Mouse (Mus musculus) lung, adult 2 months (tissue): ENCODE measurements around the gene Ncoa7. TPM values are rescaled to one million over a fixed set of nuclear protein-coding genes. Genes with fewer than 3 reads are reported as not detected.

ENCODE experiments used
- DNase-seq: peaks from one replicate; pipeline ENCODE4 v3.0.0; 2022
- H3K4me1 ChIP-seq: fragments of 200-500 bp; 2 replicates; pipeline ENCODE4 v1.6.1; 2011; ENCODE audit warnings: low read length; ENCODE audit not compliant: control insufficient read depth, insufficient read depth
- H3K4me3 ChIP-seq: fragments of 200-500 bp; replicated peaks from 2 replicates; pipeline ENCODE3; 2011; ENCODE audit warnings: low read depth, mild to moderate bottlenecking, control low read depth, low read length; ENCODE audit errors: extremely low read depth
- CTCF ChIP-seq: fragments of 200-500 bp; IDR thresholded peaks from 2 replicates; pipeline ENCODE4 v1.5.1; 2011; ENCODE audit warnings: mild to moderate bottlenecking, low read length, control low read depth; ENCODE audit not compliant: insufficient read depth
- POLR2A ChIP-seq: fragments of 200-500 bp; IDR thresholded peaks from 2 replicates; pipeline ENCODE4 v1.6.1; 2011; ENCODE audit warnings: low read depth, mild to moderate bottlenecking, control low read depth, low read length, borderline replicate concordance; ENCODE audit errors: extremely low read depth
- WGBS: fragments of 180-500 bp; shearing (Covaris S2); methylation state at CpG from one replicate; pipeline ENCODE4 v1.1.7; 2018; 5-methylcytosine and 5-hydroxymethylcytosine counted together
- polyA plus RNA-seq: library from polyadenylated mRNA; depleted of rRNA; stranded (reverse); fragments of >200 nt; gene quantifications from 2 replicates; pipeline ENCODE4 v1.2.3, GENCODE M21; 2012

Gene Ncoa7
- polyA plus RNA-seq, 1 experiment: 4.6 TPM

DNA sequence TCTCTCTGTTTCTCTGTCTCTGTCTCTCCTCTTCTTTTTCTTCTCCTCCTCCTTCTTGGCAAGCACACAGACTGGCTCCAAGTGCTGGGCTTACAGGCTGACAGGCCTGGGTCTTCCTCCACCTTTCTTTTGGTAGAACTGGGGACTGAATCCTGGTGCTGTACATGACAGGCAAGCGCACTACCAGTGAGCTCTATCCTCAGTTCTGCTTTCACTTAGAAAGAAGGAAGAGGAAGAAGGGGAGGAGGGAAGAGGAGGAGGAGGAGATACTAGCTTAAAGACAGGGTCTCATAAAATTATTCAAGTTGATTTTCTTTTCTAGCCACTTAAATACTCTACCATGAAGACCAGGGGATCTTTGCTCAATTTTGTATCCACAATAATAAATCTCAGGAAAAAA lies 80.1 kb downstream of the Ncoa7 start:
- TF ChIP-seq POLR2A (no peak), CTCF (no peak)
- no peak for DNase-seq
- WGBS: 100% methylated on average over 1 of the region's 1 CpGs
- Histone ChIP-seq H3K4me1 (no peaks in the 10 kb centered on the region), H3K4me3 (no peak overlapping the region)

DNA sequence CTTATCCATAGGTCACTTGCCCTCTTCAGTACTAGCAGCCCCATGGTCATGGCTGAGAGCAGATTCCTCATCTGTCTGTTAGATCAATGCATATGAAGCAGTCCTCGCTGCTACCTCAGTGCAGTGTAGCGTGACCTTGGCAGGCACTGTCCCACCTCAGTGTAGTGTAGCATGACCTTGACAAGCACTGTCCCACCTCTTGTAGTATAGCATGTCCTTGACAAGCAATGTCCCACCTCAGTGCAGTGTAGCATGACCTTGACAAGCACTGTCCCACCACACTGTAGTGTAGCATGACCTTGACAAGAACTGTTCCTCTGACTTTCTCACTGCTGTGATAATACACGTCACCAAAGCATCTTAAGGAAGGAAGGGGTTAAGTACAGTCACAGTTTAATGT lies 82.6 kb downstream of the Ncoa7 start:
- Histone ChIP-seq H3K4me1 (no peaks in the 10 kb centered on the region), H3K4me3 (no peak overlapping the region)
- 87% methylated on average over 3 of the region's 3 CpGs for WGBS
- TF ChIP-seq POLR2A (no peak), CTCF (no peak)
- no peak for DNase-seq

DNA sequence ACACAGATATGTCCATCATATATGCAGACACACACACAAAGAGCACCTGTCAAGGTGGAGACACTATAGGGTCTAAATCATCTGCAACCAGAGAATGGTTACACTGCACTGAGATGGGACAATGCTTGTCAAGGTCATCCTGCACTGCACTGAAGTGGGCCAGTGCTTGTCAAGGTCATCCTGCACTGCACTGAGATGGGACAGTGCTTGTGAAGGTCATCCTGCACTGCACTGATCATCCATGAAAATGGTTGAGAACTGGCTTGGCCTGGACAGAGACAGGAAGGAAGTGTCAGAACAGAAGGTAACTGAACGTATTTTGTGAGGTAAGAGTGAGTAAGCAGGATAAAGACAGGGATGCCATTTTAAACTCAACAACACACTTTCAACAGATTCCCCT lies 83.2 kb downstream of the Ncoa7 start:
- TF ChIP-seq CTCF: no peak
- no peak for TF ChIP-seq POLR2A
- DNase-seq: no peak
- no peak overlapping the region for H3K4me3 ChIP-seq
- WGBS: 56% methylated on average over 1 of the region's 1 CpGs
- H3K4me1 ChIP-seq: no peaks in the 10 kb centered on the region

- TF ChIP-seq POLR2A: no peak
- TF ChIP-seq CTCF: 0 out of 2 replicates have a peak, but pooled peaks have one; percentile 21
- Histone ChIP-seq H3K4me1 (no peaks in the 10 kb centered on the region), H3K4me3 (peak overlapping the region; percentile 17)
- DNase-seq: peak; percentile 21
- 17% methylated on average over 4 of the region's 4 CpGs for WGBS
Measured at GRCm38 (mm10) chr10:30718703-30719340, 84.3 kb downstream of the Ncoa7 start.

DNA sequence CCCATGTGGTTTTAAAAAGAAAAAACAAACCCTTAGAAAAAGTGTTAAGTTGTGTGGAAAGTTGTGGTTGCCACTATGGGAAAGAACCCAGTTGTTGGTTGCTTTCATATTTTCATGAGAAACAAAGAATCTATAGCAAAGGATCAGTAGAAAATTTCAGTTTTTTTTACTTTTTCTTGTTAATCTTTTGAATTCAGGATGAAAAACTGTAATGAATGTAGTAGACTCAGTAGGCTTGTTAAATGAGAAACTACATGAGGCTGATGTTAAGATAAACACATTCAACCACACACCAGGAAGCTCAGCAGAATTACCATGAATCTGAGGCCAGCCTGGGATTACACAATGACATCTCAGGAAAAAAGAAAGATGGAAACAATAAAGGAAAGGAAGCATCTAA lies 87.0 kb downstream of the Ncoa7 start:
- H3K4me1 ChIP-seq: no peaks in the 10 kb centered on the region
- no peak overlapping the region for H3K4me3 ChIP-seq
- TF ChIP-seq CTCF (no peak), POLR2A (no peak)
- no peak for DNase-seq

DNA sequence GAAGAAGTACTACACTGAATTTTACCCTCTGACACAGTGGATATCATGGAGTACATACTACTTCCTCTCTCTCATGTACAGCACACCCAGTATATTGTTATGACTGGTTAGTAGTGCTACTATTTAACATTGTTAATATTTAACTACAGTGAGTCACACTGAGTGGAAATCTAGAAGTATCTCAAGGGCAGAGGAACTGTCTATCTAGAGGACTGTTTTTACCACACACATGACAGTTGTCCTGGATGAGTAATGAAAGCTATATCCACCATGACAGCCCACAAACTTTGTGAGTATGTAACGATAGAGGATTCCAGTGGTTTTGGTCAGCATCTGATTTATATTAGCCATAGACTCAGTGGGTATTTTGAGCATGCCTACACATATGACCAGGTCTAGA lies 90.6 kb downstream of the Ncoa7 start:
- Histone ChIP-seq H3K4me1 (no peaks in the 10 kb centered on the region; the same call in 1 of the 2 replicates), H3K4me3 (no peak overlapping the region)
- 82% methylated on average over 1 of the region's 1 CpGs for WGBS
- no peak for DNase-seq
- no peak for TF ChIP-seq CTCF
- TF ChIP-seq POLR2A: no peak

- TF ChIP-seq CTCF (no peak), POLR2A (no peak)
- whole genome bisulfite sequencing: 80% methylated on average over 7 of the region's 7 CpGs
- no peaks in the 10 kb centered on the region; the same call in 1 of the 2 replicates for H3K4me1 ChIP-seq
- no peak overlapping the region for H3K4me3 ChIP-seq
- DNase-seq: no peak
Measured at GRCm38 (mm10) chr10:30709846-30710403, 93.2 kb downstream of the Ncoa7 start.

- WGBS: 76% methylated on average over 5 of the region's 5 CpGs
- no peak for DNase-seq
- no peak overlapping the region for H3K4me3 ChIP-seq
- H3K4me1 ChIP-seq: no peaks in the 10 kb centered on the region; the same call in 1 of the 2 replicates
- TF ChIP-seq CTCF (no peak), POLR2A (no peak)
Measured at GRCm38 (mm10) chr10:30708039-30708438, 95.1 kb downstream of the Ncoa7 start.

GRCm38 (mm10) chr10:30702663-30703062 lies 100.5 kb downstream of the Ncoa7 start:
- Histone ChIP-seq H3K4me1 (no peaks in the 10 kb centered on the region), H3K4me3 (no peak overlapping the region)
- no peak for DNase-seq
- WGBS: 89% methylated on average over 1 of the region's 1 CpGs
- TF ChIP-seq CTCF (no peak), POLR2A (no peak)

- H3K4me3 ChIP-seq: no peak overlapping the region
- WGBS: 90% methylated on average over 3 of the region's 3 CpGs
- no peaks in the 10 kb centered on the region for H3K4me1 ChIP-seq
- no peak for DNase-seq
- TF ChIP-seq CTCF (no peak), POLR2A (no peak)
Measured at GRCm38 (mm10) chr10:30686862-30687261, 116.3 kb downstream of the Ncoa7 start.

GRCm38 (mm10) chr10:30683449-30683848 lies 119.7 kb downstream of the Ncoa7 start:
- TF ChIP-seq CTCF (no peak), POLR2A (no peak)
- DNase-seq: no peak
- no peak overlapping the region for H3K4me3 ChIP-seq
- 81% methylated on average over 4 of the region's 4 CpGs for WGBS
- H3K4me1 ChIP-seq: no peaks in the 10 kb centered on the region
